Mouse (Mus musculus) hindbrain, embryonic 11.5 days (tissue): ENCODE data around the gene Zic2. TPM values are rescaled to one million over a fixed set of nuclear protein-coding genes. Genes with fewer than 3 reads are reported as not detected.
A peak's percentile ranks its signal among the peaks of the same experiment; 100 is the strongest.

Experiments
- ATAC-seq: fragments of 200-750 bp; cut with Nextera tagmentation; 2 replicates; pipeline ENCODE4 v1.8.0; 2017; ENCODE audit warnings: mild to moderate bottlenecking, moderate TSS enrichment, moderate library complexity; ENCODE audit not compliant: low FRiP score
- DNase-seq: peaks from one replicate; pipeline ENCODE4 v3.0.0-alpha.2; 2015; ENCODE audit warnings: low spot score
- H3K27ac ChIP-seq: fragments of 300-500 bp; sonication (generic); 2 replicates; pipeline ENCODE4 v1.5.1; 2014; ENCODE audit warnings: mild to moderate bottlenecking, low read depth, low read length
- H3K27me3 ChIP-seq: fragments of 300-500 bp; sonication (generic); 2 replicates; pipeline ENCODE4 v1.6.1; 2014; ENCODE audit warnings: mild to moderate bottlenecking, low read length, moderate library complexity, mixed read lengths; ENCODE audit not compliant: control insufficient read depth, insufficient read depth
- H3K36me3 ChIP-seq: fragments of 300-500 bp; sonication (generic); 2 replicates; pipeline ENCODE4 v1.6.1; 2014; ENCODE audit warnings: mild to moderate bottlenecking, low read length, moderate library complexity, mixed read lengths; ENCODE audit not compliant: control insufficient read depth, insufficient read depth
- H3K4me1 ChIP-seq: fragments of 300-500 bp; sonication (generic); replicated peaks from 2 replicates; pipeline ENCODE4 v1.6.1; 2014; ENCODE audit warnings: low read length, mixed read lengths; ENCODE audit not compliant: control insufficient read depth, insufficient read depth
- H3K4me2 ChIP-seq: fragments of 300-500 bp; sonication (generic); replicated peaks from 2 replicates; pipeline ENCODE4 v1.6.1; 2014; ENCODE audit warnings: mild to moderate bottlenecking, low read depth, low read length
- H3K4me3 ChIP-seq: fragments of 300-500 bp; sonication (generic); 2 replicates; pipeline ENCODE4 v1.5.1; 2014; ENCODE audit warnings: low read depth, low read length
- H3K9ac ChIP-seq: fragments of 300-500 bp; sonication (generic); 2 replicates; pipeline ENCODE4 v1.6.1; 2014; ENCODE audit warnings: low read depth, low read length
- H3K9me3 ChIP-seq: fragments of 300-500 bp; sonication (generic); 2 replicates; pipeline ENCODE4 v1.6.1; 2016; ENCODE audit warnings: low read length; ENCODE audit not compliant: control insufficient read depth
- WGBS: fragments of 180-500 bp; shearing (Covaris S2); extraction: QIAGEN DNeasy Blood & Tissue Kit; methylation state at CpG from one replicate; pipeline ENCODE4 v1.1.7; 2014; 5-methylcytosine and 5-hydroxymethylcytosine counted together
- polyA plus RNA-seq: library from polyadenylated mRNA; unstranded; fragments of >200 nt; fragmentation: Nextera tagmentation; extraction: Ambion mirVana; gene quantifications from 2 replicates; pipeline ENCODE4 v1.2.1, GENCODE M21; 2014

The Zic2 gene
- polyA plus RNA-seq, 1 experiment from 2014 or later = 11.2 TPM

DNA sequence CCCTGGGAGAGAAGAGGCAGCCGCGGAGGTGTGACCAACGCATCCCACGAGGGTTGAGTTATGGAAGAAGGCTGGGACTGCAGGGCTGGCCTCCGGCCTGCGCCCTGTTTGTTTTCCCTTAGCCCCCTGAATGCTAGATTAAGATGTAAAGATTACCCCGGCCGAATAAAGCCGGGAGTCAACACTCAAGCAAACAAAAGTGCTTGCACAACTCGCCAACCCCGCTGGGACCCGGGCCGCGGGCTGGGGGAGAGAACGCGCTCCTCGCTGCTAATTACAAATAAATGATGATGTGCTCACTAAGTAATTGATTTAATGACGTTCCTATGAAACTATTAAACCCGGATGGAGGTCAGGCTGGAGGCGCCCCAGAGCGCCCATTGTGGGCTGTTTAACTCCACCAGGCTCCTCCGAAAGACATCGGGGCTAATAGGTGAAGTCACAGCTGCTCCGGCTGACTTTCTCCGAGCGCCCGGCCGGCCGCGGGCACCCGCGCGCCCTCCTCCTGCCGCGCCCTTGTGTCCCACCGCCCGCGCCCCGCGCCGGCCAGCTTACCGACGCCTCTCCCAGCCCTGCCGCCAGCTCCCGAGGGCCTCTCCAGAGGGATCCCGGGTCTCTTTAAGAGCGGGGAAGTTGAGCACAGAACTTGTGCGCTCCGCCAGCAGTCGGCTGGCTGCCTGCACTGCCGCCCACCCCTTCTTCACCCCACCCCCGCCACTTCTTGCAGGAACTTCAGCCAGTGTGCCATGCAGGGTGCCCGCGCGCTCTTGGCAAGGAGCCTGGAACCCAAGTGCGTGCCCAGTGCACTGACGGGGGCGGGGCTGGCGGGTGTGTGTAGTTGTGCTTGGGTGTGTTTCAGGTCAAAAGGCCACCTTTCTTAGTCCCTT is 24.5 kb upstream of the Zic2 start, which contains the start of gene Gm5089:
Gene Gm5089 (minus strand): TSS at position 620 of the 887 bp plus-strand sequence.
- DNase-seq = peak; percentile 70
- Histone ChIP-seq H3K27ac (peak within 1 kb of the TSS; percentile 81), H3K27me3 (peaks cover 30% of the 10 kb centered on the region), H3K4me1 (peaks cover 17% of the 10 kb centered on the region), H3K9ac (peak within 1 kb of the TSS; percentile 60), H3K9me3 (no peaks in the 10 kb centered on the region), H3K4me3 (peak within 1 kb of the TSS; percentile 49), H3K36me3 (no peaks in the 10 kb centered on the region), H3K4me2 (peak within 1 kb of the TSS; percentile 86)
- ATAC-seq = peak; percentile 12; the same call in 1 of the 2 replicates
- under 1% methylated on average over 58 of the region's 59 CpGs for WGBS

DNA sequence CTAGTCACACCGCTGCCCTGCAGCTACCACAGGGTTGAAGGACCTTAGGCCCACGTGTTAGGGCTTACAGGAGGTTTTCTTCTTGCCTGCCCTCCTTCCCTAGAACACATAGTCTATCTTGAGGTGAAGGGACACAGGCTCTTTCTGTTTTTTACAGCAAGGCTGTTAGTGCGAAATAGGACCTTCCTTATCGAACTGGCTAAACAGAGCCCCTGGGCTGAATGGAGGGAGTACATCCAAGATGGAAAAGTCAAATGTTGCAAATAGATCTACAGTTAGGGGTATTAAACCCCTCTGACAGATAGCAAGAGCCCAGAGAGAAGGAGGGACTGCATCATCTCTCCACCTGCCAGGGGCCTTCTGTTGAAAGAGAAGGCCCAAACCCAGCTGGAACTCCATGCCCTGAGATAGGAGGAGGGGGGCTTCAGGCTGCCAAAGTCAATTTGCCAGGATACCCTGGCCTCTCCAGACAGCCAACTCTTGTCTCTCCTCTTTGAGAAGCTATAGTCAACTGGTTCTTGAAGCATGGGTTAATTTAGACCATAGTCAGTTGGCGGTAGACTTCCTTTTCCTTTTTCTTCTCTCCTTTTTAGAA is 23.6 kb upstream of the Zic2 start:
- Histone ChIP-seq H3K9ac (peak overlapping the region; percentile 60), H3K27ac (peak overlapping the region; percentile 81), H3K9me3 (no peaks in the 10 kb centered on the region), H3K27me3 (peaks cover 32% of the 10 kb centered on the region), H3K4me3 (peak overlapping the region; percentile 49; the same call in 1 of the 2 replicates), H3K36me3 (no peaks in the 10 kb centered on the region), H3K4me2 (peak overlapping the region; percentile 86), H3K4me1 (peaks cover 17% of the 10 kb centered on the region)
- WGBS = 45% methylated on average over 5 of the region's 5 CpGs
- ATAC-seq (no peak), DNase-seq (peak; percentile 48)

- peak overlapping the region; percentile 92 for H3K27ac ChIP-seq
- no peak overlapping the region for H3K4me3 ChIP-seq
- peak; percentile 75 for ATAC-seq
- H3K36me3 ChIP-seq = no peaks in the 10 kb centered on the region
- peak overlapping the region; percentile 41 for H3K4me2 ChIP-seq
- H3K9me3 ChIP-seq = no peaks in the 10 kb centered on the region
- peak; percentile 68 for DNase-seq
- H3K9ac ChIP-seq = no peak overlapping the region; the same call in 1 of the 2 replicates
- H3K27me3 ChIP-seq = peaks cover 30% of the 10 kb centered on the region
- 7% methylated on average over 13 of the region's 13 CpGs for WGBS
- peaks cover 17% of the 10 kb centered on the region for H3K4me1 ChIP-seq
These were observed 22.4 kb upstream of the Zic2 start for GRCm38 (mm10) chr14:122452701-122453387.

DNA sequence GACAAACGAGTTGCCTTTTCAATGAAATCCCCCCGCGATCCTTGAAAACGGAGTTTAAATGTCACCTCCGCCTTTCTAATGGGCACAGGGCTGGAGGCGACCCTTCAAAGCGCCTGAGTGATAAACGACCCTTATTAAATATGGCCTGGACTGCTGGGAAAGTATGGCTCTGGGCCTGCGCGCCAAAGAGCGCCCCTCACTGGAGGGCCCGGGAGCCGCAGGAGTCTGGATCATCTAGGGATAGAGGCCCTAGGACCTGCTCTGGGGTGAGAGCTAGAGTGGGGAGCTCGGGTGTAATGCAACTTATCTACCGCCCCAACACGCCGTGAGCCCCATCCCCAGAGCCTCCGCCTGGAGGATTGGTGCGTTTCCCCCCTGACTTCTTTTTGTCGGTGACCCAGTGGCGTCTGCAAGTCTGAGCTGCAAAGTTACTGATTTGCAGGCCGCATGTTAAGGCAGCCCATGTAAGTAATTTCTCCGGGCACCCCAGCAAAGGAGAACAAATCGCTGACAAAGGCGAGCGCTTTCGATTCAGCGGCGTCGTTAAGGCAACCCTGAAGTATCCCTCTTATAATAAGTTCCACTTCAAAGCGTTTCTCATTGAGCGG is 21.7 kb upstream of the Zic2 start:
- Histone ChIP-seq H3K9ac (peak overlapping the region; percentile 19; the same call in 1 of the 2 replicates), H3K27me3 (peaks cover 30% of the 10 kb centered on the region), H3K36me3 (no peaks in the 10 kb centered on the region), H3K9me3 (no peaks in the 10 kb centered on the region), H3K4me3 (0 out of 2 replicates have a peak overlapping the region, but pooled peaks have one; percentile 8), H3K27ac (peak overlapping the region; percentile 92), H3K4me1 (peaks cover 17% of the 10 kb centered on the region), H3K4me2 (peak overlapping the region; percentile 41)
- 2% methylated on average over 32 of the region's 32 CpGs for WGBS
- DNase-seq (peak; percentile 87), ATAC-seq (peak; percentile 79)

DNA sequence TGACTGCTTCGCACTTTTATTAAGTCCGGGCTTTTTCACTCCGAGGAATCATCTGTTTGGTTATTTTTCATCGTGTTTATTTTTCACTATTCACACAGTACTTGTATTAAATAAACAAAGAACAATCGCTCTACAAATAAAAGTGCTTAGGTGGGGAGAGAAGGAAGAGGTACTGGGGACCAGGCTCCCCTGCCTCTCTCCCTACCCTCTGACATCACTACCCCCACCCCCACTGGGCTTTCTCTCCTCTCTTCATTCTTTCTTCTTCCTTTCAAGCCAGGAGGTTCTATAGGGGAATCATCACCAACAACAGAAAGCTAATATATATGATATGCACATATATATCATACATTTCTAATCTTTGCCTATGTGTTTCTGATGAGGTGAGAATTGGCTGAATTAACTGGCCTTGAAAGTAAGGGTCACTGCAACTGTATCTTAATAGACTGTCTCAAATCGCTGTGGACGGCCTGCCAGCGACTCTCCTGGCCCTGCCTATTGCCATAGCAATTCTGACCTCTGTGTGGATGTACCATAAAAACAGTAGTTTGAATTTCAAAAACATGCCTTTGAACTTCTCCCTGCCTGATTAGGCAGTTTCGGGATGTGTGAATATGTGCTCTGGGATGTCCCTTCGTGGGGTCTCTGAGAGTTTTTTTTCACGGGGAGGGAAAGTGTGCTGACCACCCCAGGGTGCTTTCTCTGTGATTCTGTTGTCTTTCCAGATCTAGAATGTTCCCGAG is 21.1 kb upstream of the Zic2 start:
- peak overlapping the region; percentile 41 for H3K4me2 ChIP-seq
- H3K36me3 ChIP-seq = no peaks in the 10 kb centered on the region
- 0 out of 2 replicates have a peak overlapping the region, but pooled peaks have one; percentile 31 for H3K9ac ChIP-seq
- H3K27me3 ChIP-seq = peaks cover 28% of the 10 kb centered on the region
- peak; percentile 69 for DNase-seq
- H3K27ac ChIP-seq = peak overlapping the region; percentile 92
- peaks cover 17% of the 10 kb centered on the region for H3K4me1 ChIP-seq
- 4% methylated on average over 12 of the region's 12 CpGs for WGBS
- no peaks in the 10 kb centered on the region for H3K9me3 ChIP-seq
- ATAC-seq = peak; percentile 53
- H3K4me3 ChIP-seq = 0 out of 2 replicates have a peak overlapping the region, but pooled peaks have one; percentile 8

DNA sequence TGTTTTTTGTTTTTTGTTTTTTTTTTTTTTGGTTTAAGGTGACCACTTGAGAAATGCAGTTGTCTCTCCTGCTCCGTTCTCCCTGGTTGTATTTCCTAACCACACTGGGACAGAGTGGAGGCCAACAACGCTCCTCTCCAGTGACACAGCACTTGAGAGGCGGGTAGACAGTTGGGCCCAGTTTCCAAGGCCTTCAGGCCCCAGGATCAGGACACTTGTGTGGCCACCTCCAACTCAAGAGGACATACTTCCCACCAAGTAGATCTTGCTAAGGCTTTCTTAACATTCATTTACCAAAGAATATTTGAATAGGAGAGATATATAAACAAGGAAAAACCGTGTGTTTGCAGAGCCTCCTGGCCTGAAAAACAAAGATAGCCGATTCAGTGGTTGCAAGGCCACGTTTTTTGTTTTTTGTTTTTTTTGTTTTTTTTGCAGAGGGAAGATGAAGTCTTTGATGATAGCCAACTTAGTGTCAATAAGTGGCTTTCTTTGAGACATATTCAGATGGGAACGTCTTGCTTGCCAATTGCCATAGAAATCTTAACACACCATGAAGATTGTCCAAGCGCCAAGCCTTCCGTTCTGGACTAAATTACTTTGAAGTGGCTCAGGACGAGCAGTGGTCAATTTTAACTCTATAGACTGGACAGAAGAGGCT is 20.2 kb upstream of the Zic2 start:
- no peaks in the 10 kb centered on the region for H3K36me3 ChIP-seq
- H3K4me1 ChIP-seq = peaks cover 14% of the 10 kb centered on the region
- no peak for ATAC-seq
- 22% methylated on average over 10 of the region's 10 CpGs for WGBS
- H3K27ac ChIP-seq = peak overlapping the region; percentile 92; the same call in 1 of the 2 replicates
- no peak overlapping the region for H3K4me2 ChIP-seq
- peak; percentile 51 for DNase-seq
- H3K4me3 ChIP-seq = no peak overlapping the region
- H3K9ac ChIP-seq = no peak overlapping the region
- peaks cover 22% of the 10 kb centered on the region for H3K27me3 ChIP-seq
- H3K9me3 ChIP-seq = no peaks in the 10 kb centered on the region

GRCm38 (mm10) chr14:122455562-122455958 is 19.7 kb upstream of the Zic2 start:
- Histone ChIP-seq H3K4me2 (no peak overlapping the region), H3K27ac (no peak overlapping the region), H3K4me1 (peaks cover 10% of the 10 kb centered on the region; the same call in 1 of the 2 replicates), H3K4me3 (no peak overlapping the region), H3K36me3 (no peaks in the 10 kb centered on the region), H3K27me3 (peaks cover 20% of the 10 kb centered on the region), H3K9me3 (no peaks in the 10 kb centered on the region), H3K9ac (no peak overlapping the region)
- DNase-seq = peak; percentile 22
- no peak for ATAC-seq
- 39% methylated on average over 4 of the region's 4 CpGs for WGBS
